Mouse (Mus musculus) spleen, adult 2 months (tissue): ENCODE measurements around the gene Mfsd13b. TPM values are rescaled to one million over a fixed set of nuclear protein-coding genes. Genes with fewer than 3 reads are reported as not detected.
A peak's percentile ranks its signal among the peaks of the same experiment; 100 is the strongest.

ENCODE experiments used
- DNase-seq, 2 experiments: peaks; one replicate each; pipeline versions ENCODE4 v3.0.0 to v3.0.0-alpha.2; 2012 to 2021; ENCODE audit warnings: low spot score in 2 of 2, low read depth in 1 of 2
- H3K27ac ChIP-seq: fragments of 200-500 bp; 2 replicates; pipeline ENCODE4 v1.5.1; 2012; ENCODE audit warnings: low read length, inconsistent platforms; ENCODE audit not compliant: insufficient read depth
- H3K27me3 ChIP-seq: fragments of 200-500 bp; 2 replicates; pipeline ENCODE4 v1.6.1; 2012; ENCODE audit warnings: mild to moderate bottlenecking, moderate library complexity, low read length, inconsistent platforms; ENCODE audit not compliant: control insufficient read depth, insufficient read depth
- H3K36me3 ChIP-seq: fragments of 200-500 bp; 2 replicates; pipeline ENCODE4 v1.6.1; 2012; ENCODE audit warnings: mild to moderate bottlenecking, low read length, inconsistent platforms; ENCODE audit not compliant: control insufficient read depth, insufficient read depth
- H3K4me1 ChIP-seq: fragments of 200-500 bp; 2 replicates; pipeline ENCODE4 v1.6.1; 2011; ENCODE audit warnings: inconsistent platforms; ENCODE audit not compliant: control insufficient read depth, insufficient read depth, insufficient read length
- H3K4me3 ChIP-seq: fragments of 200-500 bp; 2 replicates; pipeline ENCODE4 v1.5.1; 2011; ENCODE audit warnings: mild to moderate bottlenecking, inconsistent platforms; ENCODE audit not compliant: insufficient read depth, insufficient read length; ENCODE audit errors: extremely low read depth
- CTCF ChIP-seq: fragments of 200-500 bp; IDR thresholded peaks from 2 replicates; pipeline ENCODE4 v1.5.1; 2011; ENCODE audit warnings: mild to moderate bottlenecking, inconsistent platforms; ENCODE audit not compliant: insufficient read depth, insufficient read length, insufficient replicate concordance; ENCODE audit errors: extremely low read depth
- POLR2A ChIP-seq: fragments of 200-500 bp; IDR thresholded peaks from 2 replicates; pipeline ENCODE4 v1.6.1; 2011; ENCODE audit warnings: low read depth, low read length, inconsistent platforms
- WGBS: fragments of 180-500 bp; shearing (Covaris S2); methylation state at CpG from one replicate; pipeline ENCODE4 v1.1.7; 2018; 5-methylcytosine and 5-hydroxymethylcytosine counted together
- polyA plus RNA-seq: library from polyadenylated mRNA; depleted of rRNA; stranded (reverse); fragments of >200 nt; gene quantifications from 2 replicates; pipeline ENCODE4 v1.2.3, GENCODE M21; 2012

The Mfsd13b gene
- polyA plus RNA-seq, 1 experiment: 0.11 TPM

- Histone ChIP-seq H3K4me3 (no peak overlapping the region), H3K36me3 (no peaks in the 10 kb centered on the region), H3K27ac (no peak overlapping the region), H3K4me1 (no peaks in the 10 kb centered on the region), H3K27me3 (no peaks in the 10 kb centered on the region)
- TF ChIP-seq POLR2A (no peak), CTCF (no peak)
- no peak for DNase-seq
- WGBS: 79% methylated on average over 4 of the region's 4 CpGs
Observed at GRCm38 (mm10) chr7:121003793-121004418, 21.6 kb downstream of the Mfsd13b start.

- DNase-seq: no peak
- WGBS: 79% methylated on average over 10 of the region's 10 CpGs
Observed at GRCm38 (mm10) chr7:121011794-121012689, 29.7 kb downstream of the Mfsd13b start.

GRCm38 (mm10) chr7:121014486-121014885 is 32.2 kb downstream of the Mfsd13b start:
- TF ChIP-seq CTCF (no peak), POLR2A (no peak)
- H3K36me3 ChIP-seq: no peaks in the 10 kb centered on the region
- H3K4me3 ChIP-seq: no peak overlapping the region
- DNase-seq: no peak
- no peak overlapping the region for H3K27ac ChIP-seq
- H3K27me3 ChIP-seq: no peaks in the 10 kb centered on the region
- WGBS: 87% methylated on average over 10 of the region's 10 CpGs
- H3K4me1 ChIP-seq: no peaks in the 10 kb centered on the region

More at GRCm38 (mm10) chr7:121011794-121012689, 29.7 kb downstream of the Mfsd13b start:
- Histone ChIP-seq H3K27ac (no peak overlapping the region), H3K4me3 (no peak overlapping the region), H3K27me3 (no peaks in the 10 kb centered on the region), H3K4me1 (no peaks in the 10 kb centered on the region), H3K36me3 (no peaks in the 10 kb centered on the region)
- TF ChIP-seq CTCF (no peak), POLR2A (no peak)

GRCm38 (mm10) chr7:121018778-121019177 is 36.5 kb downstream of the Mfsd13b start:
- H3K27ac ChIP-seq: no peak overlapping the region
- WGBS: 84% methylated on average over 3 of the region's 3 CpGs
- H3K4me1 ChIP-seq: no peaks in the 10 kb centered on the region

GRCm38 (mm10) chr7:121020277-121020676 is 38.0 kb downstream of the Mfsd13b start:
- 53% methylated on average over 8 of the region's 8 CpGs for WGBS
- TF ChIP-seq POLR2A (no peak), CTCF (no peak)
- peak in 1 of 2 experiments; percentile 13 for DNase-seq
- H3K4me3 ChIP-seq: no peak overlapping the region
- H3K36me3 ChIP-seq: no peaks in the 10 kb centered on the region
- H3K27me3 ChIP-seq: no peaks in the 10 kb centered on the region
- no peaks in the 10 kb centered on the region for H3K4me1 ChIP-seq
- H3K27ac ChIP-seq: no peak overlapping the region

More at GRCm38 (mm10) chr7:121018778-121019177, 36.5 kb downstream of the Mfsd13b start:
- Histone ChIP-seq H3K27me3 (no peaks in the 10 kb centered on the region), H3K4me3 (no peak overlapping the region), H3K36me3 (no peaks in the 10 kb centered on the region)
- TF ChIP-seq POLR2A: no peak
- TF ChIP-seq CTCF: no peak
- no peak for DNase-seq

GRCm38 (mm10) chr7:121025221-121026008 is 43.1 kb downstream of the Mfsd13b start:
- H3K27ac ChIP-seq: no peak overlapping the region
- no peak for DNase-seq

More at GRCm38 (mm10) chr7:121025221-121026008, 43.1 kb downstream of the Mfsd13b start:
- no peaks in the 10 kb centered on the region for H3K36me3 ChIP-seq
- no peak overlapping the region for H3K4me3 ChIP-seq
- no peak for TF ChIP-seq POLR2A
- TF ChIP-seq CTCF: no peak
- 61% methylated on average over 6 of the region's 6 CpGs for WGBS
- no peaks in the 10 kb centered on the region for H3K27me3 ChIP-seq
- H3K4me1 ChIP-seq: no peaks in the 10 kb centered on the region
